ENCODE assay signal across 24 mouse cellular contexts in the genomic region with DNA sequence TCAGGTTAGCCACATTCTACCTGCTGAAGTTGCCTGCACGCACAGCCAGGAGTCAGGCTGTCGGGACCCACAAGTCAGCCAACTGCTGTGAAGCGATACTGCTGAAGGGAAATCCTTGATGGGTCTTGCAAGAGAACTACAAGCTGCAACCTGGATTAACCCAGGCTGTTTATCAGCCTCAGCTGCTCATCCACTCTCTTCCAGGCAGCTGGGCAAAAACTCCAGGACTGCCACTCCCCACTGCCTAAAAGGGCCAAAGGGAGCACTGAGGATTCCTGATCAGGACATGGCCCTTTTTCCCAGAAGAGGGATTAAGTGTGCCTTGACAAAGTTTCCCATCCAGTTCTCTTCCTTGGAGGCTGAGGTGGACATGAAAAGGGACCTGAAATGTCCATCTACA. TPM values are rescaled to one million over a fixed set of nuclear protein-coding genes. Genes with fewer than 3 reads are reported as not detected.
DNase-seq lines count a peak whose midpoint lies in the region; ATAC-seq and TF ChIP-seq lines count a peak whose summit lies in the region.
"Had no signal": no experiment of that assay in that cellular context is flagged by ENCODE, and none has a peak within 500 bp of the region (broad histone marks: within the 10 kb centered on the region; RNA-seq: fewer than 3 reads in every experiment).

No protein-coding gene starts in this region.

- 58% methylated on average over 3 of the region's 3 CpGs for WGBS in heart, embryonic 11.5 days (ENCODE audit: insufficient replicate concordance)
- 71% methylated on average over 3 of the region's 3 CpGs for WGBS in liver, embryonic 11.5 days

- no peak for TF ChIP-seq POLR2A in myocyte (IDR thresholded peaks at IDR 0.05; ENCODE audit: insufficient read length, low read depth)

- H3K79me2 ChIP-seq in myocyte (ENCODE audit: control insufficient read depth, insufficient read depth) = no peaks in the 10 kb centered on the region

- H3ac ChIP-seq in myocyte (ENCODE audit: control insufficient read depth, insufficient read length) = no peak overlapping the region

- no peaks in the 10 kb centered on the region for H3K9me3 ChIP-seq in heart, embryonic 11.5 days (replicated peaks; ENCODE audit: control insufficient read depth, low read length)
- H3K9me3 ChIP-seq in liver, embryonic 11.5 days (ENCODE audit: control insufficient read depth, low read length) = no peaks in the 10 kb centered on the region
- H3K9me3 ChIP-seq: forebrain, embryonic 15.5 days; G1E; heart, embryonic 13.5 days; hindbrain, embryonic 13.5 days; limb, embryonic 13.5 days; liver, embryonic 15.5 days; midbrain, embryonic 15.5 days had no signal

- peaks cover 10% of the 10 kb centered on the region for H3K4me1 ChIP-seq in heart, embryonic 11.5 days (ENCODE audit: control insufficient read depth, insufficient read depth, low read length)
- H3K4me1 ChIP-seq in liver, embryonic 11.5 days (replicated peaks; ENCODE audit: control insufficient read depth, insufficient read depth, low read length) = no peaks in the 10 kb centered on the region; the same call in 1 of the 2 replicates
- H3K4me1 ChIP-seq: forebrain, embryonic 15.5 days; hindbrain, embryonic 13.5 days; midbrain, embryonic 15.5 days had no signal

- peak; percentile 90 for DNase-seq in heart, adult 11 months
- DNase-seq in liver, embryonic 11.5 days (ENCODE audit: low spot score) = peak; percentile 30
- DNase-seq in liver = no peak
- DNase-seq in embryo, embryonic 9.5 days (ENCODE audit: extremely low spot score) = no peak
- no peak for DNase-seq in spleen, postnatal 14 days (ENCODE audit: low spot score in 2 of 2)
- DNase-seq: adrenal gland, adult 2 months; B cell, adult 2 months; cerebellum, adult 18-20 months; cerebellum, postnatal 14 days; heart, postnatal 14 days; kidney, adult 8-10 months; layer of hippocampus, adult 9-11 months; lung, postnatal 4 days had no signal

- no peak overlapping the region for H3K27ac ChIP-seq in heart, embryonic 11.5 days (ENCODE audit: low read depth, low read length)
- no peak overlapping the region for H3K27ac ChIP-seq in liver, embryonic 11.5 days (ENCODE audit: low read depth, low read length)
- H3K27ac ChIP-seq: forebrain, embryonic 15.5 days; heart, embryonic 13.5 days; hindbrain, embryonic 13.5 days; limb, embryonic 13.5 days; liver, embryonic 15.5 days; midbrain, embryonic 15.5 days had no signal

- ATAC-seq in heart, embryonic 11.5 days (replicated peaks; ENCODE audit: insufficient number of reproducible peaks, low FRiP score, low TSS enrichment) = no peak
- no peak for ATAC-seq in liver, embryonic 11.5 days (replicated peaks; ENCODE audit: low FRiP score)
- ATAC-seq: forebrain, embryonic 15.5 days; midbrain, embryonic 15.5 days; Patski had no signal

- H3K4me2 ChIP-seq in heart, embryonic 11.5 days = no peak overlapping the region
- no peak overlapping the region for H3K4me2 ChIP-seq in liver, embryonic 11.5 days
- H3K4me2 ChIP-seq in myocyte (ENCODE audit: low read depth) = no peak overlapping the region
- H3K4me2 ChIP-seq: forebrain, embryonic 15.5 days; heart, embryonic 13.5 days; hindbrain, embryonic 13.5 days; limb, embryonic 13.5 days; liver, embryonic 15.5 days; midbrain, embryonic 15.5 days had no signal

- no peak overlapping the region for H3K9ac ChIP-seq in heart, embryonic 11.5 days (ENCODE audit: low read depth, low read length)
- H3K9ac ChIP-seq in liver, embryonic 11.5 days (ENCODE audit: low read depth, low read length) = no peak overlapping the region
- H3K9ac ChIP-seq: forebrain, embryonic 15.5 days; heart, embryonic 13.5 days; hindbrain, embryonic 13.5 days; limb, embryonic 13.5 days; liver, embryonic 15.5 days; midbrain, embryonic 15.5 days had no signal

- H3K36me3 ChIP-seq in heart, embryonic 11.5 days (ENCODE audit: control insufficient read depth, insufficient read depth, low read length) = no peaks in the 10 kb centered on the region
- no peaks in the 10 kb centered on the region for H3K36me3 ChIP-seq in liver, embryonic 11.5 days (ENCODE audit: control insufficient read depth, insufficient read depth, low read length)
- no peaks in the 10 kb centered on the region for H3K36me3 ChIP-seq in myocyte (ENCODE audit: control insufficient read depth, insufficient read depth)
- H3K36me3 ChIP-seq: forebrain, embryonic 15.5 days; G1E; heart, embryonic 13.5 days; hindbrain, embryonic 13.5 days; limb, embryonic 13.5 days; liver, embryonic 15.5 days; midbrain, embryonic 15.5 days had no signal

- H3K27me3 ChIP-seq in heart, embryonic 11.5 days (ENCODE audit: control insufficient read depth, insufficient read depth, low read length) = no peaks in the 10 kb centered on the region
- no peaks in the 10 kb centered on the region for H3K27me3 ChIP-seq in liver, embryonic 11.5 days (replicated peaks; ENCODE audit: control insufficient read depth, insufficient read depth, low read length)
- no peaks in the 10 kb centered on the region for H3K27me3 ChIP-seq in myocyte (ENCODE audit: control insufficient read depth, insufficient read depth, insufficient read length)
- H3K27me3 ChIP-seq: CH12.LX; forebrain, embryonic 15.5 days; heart, embryonic 13.5 days; hindbrain, embryonic 13.5 days; limb, embryonic 13.5 days; liver, embryonic 15.5 days; midbrain, embryonic 15.5 days; Patski had no signal

- H3K4me3 ChIP-seq in heart, embryonic 11.5 days (ENCODE audit: low read depth, low read length) = no peak overlapping the region
- no peak overlapping the region for H3K4me3 ChIP-seq in liver, embryonic 11.5 days (ENCODE audit: low read depth, low read length)
- no peak overlapping the region for H3K4me3 ChIP-seq in myocyte
- H3K4me3 ChIP-seq: forebrain, embryonic 15.5 days; heart, embryonic 13.5 days; hindbrain, embryonic 13.5 days; limb, embryonic 13.5 days; liver, embryonic 15.5 days; midbrain, embryonic 15.5 days had no signal

TF ChIP-seq in myocyte, 11 proteins besides CTCF, POLR2A, EP300 and RAD21:
- TF ChIP-seq MYOG (IDR thresholded peaks at IDR 0.05; ENCODE audit: control insufficient read depth in 1 of 3, insufficient read depth in 1 of 3, insufficient read length in 2 of 3, low read depth in 2 of 3) = peak in 2 of 3 experiments; percentile 71 to 78
- TF ChIP-seq TCF12 (IDR thresholded peaks at IDR 0.05; ENCODE audit: insufficient read depth, poor library complexity, severe bottlenecking) = peak; percentile 22
- TF ChIP-seq TCF3 (IDR thresholded peaks at IDR 0.05; ENCODE audit: insufficient read length, low read depth) = no peak
TF ChIP-seq in myocyte: peak in this region for 2.

RNA-seq across cellular contexts. Expression of a gene that starts 15.0 kb away (rescaled TPM):
- 27.2 and 30.4 TPM in 2 replicates for polyA plus RNA-seq in heart, embryonic 11.5 days (2014; fragmentation: Nextera tagmentation; extraction: Ambion mirVana)
- 27.0 and 28.9 TPM in 2 replicates for polyA plus RNA-seq in liver, embryonic 11.5 days (2014; fragmentation: Nextera tagmentation; extraction: Ambion mirVana)
- 13.1 TPM for polyA plus RNA-seq in myocyte (2012; fragmentation: generic; extraction: Trizol)

RNA-seq across cellular contexts. Expression of a gene that starts 15.2 kb away (rescaled TPM):
- 9.8 and 12.1 TPM in 2 replicates for polyA plus RNA-seq in heart, embryonic 11.5 days (2014; fragmentation: Nextera tagmentation; extraction: Ambion mirVana)
- polyA plus RNA-seq in liver, embryonic 11.5 days (2014; fragmentation: Nextera tagmentation; extraction: Ambion mirVana) = 7.8 and 8.3 TPM in 2 replicates
- polyA plus RNA-seq in myocyte (2012; fragmentation: generic; extraction: Trizol) = 5.0 TPM
- polyA plus RNA-seq: G1E had no signal

Comparison
In these comparisons a context has a peak if more than half of its experiments do, and no peak if none do; other contexts are left out.
1. DNase-seq: peak in heart, adult 11 months (single experiment) and liver, embryonic 11.5 days (single experiment); none in liver (single experiment), embryo, embryonic 9.5 days (single experiment) and spleen, postnatal 14 days (0 of 2).